In genomic region chr9:47407007-47407670, GRCm38 (mm10) we compare ENCODE assay signal across 9 mouse cellular contexts.
DNase-seq lines count a peak whose midpoint lies in the region; ATAC-seq lines count a peak whose summit lies in the region.
"Had no signal": no experiment of that assay in that cellular context is flagged by ENCODE, and none has a peak within 500 bp of the region (broad histone marks: within the 10 kb centered on the region; RNA-seq: fewer than 3 reads in every experiment).

No protein-coding gene starts in this region.

- 38% methylated on average over 7 of the region's 7 CpGs for WGBS in intestine, embryonic 16.5 days
- WGBS in lung, embryonic 15.5 days, result 10% methylated on average over 7 of the region's 7 CpGs

- H3K27ac ChIP-seq in intestine, embryonic 16.5 days (ENCODE audit: low read length), result no peak overlapping the region
- H3K27ac ChIP-seq in lung, embryonic 15.5 days, result no peak overlapping the region; the same call in 1 of the 2 replicates
- H3K27ac ChIP-seq: liver, embryonic 14.5 days had no signal

- no peak overlapping the region for H3K4me2 ChIP-seq in intestine, embryonic 16.5 days (ENCODE audit: low read depth, low read length)
- H3K4me2 ChIP-seq in lung, embryonic 15.5 days, result no peak overlapping the region

- H3K9ac ChIP-seq in intestine, embryonic 16.5 days (ENCODE audit: low read depth, low read length), result no peak overlapping the region
- no peak overlapping the region for H3K9ac ChIP-seq in lung, embryonic 15.5 days
- H3K9ac ChIP-seq: liver, embryonic 14.5 days had no signal

- H3K4me1 ChIP-seq in intestine, embryonic 16.5 days (ENCODE audit: control insufficient read depth, insufficient read depth, low read length), result no peaks in the 10 kb centered on the region; the same call in 1 of the 2 replicates
- H3K4me1 ChIP-seq in lung, embryonic 15.5 days, result peaks cover 20% of the 10 kb centered on the region

- H3K36me3 ChIP-seq in intestine, embryonic 16.5 days (ENCODE audit: control insufficient read depth, insufficient read depth, low read length), result no peaks in the 10 kb centered on the region
- no peaks in the 10 kb centered on the region for H3K36me3 ChIP-seq in lung, embryonic 15.5 days

- no peak overlapping the region for H3K4me3 ChIP-seq in intestine, embryonic 16.5 days (ENCODE audit: low read length)
- H3K4me3 ChIP-seq in lung, embryonic 15.5 days, result no peak overlapping the region

- no peaks in the 10 kb centered on the region for H3K9me3 ChIP-seq in intestine, embryonic 16.5 days (ENCODE audit: control insufficient read depth, low read length)
- no peaks in the 10 kb centered on the region for H3K9me3 ChIP-seq in lung, embryonic 15.5 days

- ATAC-seq in intestine, embryonic 16.5 days, result peak; percentile 79
- peak; percentile 89 for ATAC-seq in lung, embryonic 15.5 days (ENCODE audit: borderline replicate concordance, extremely low read depth, low FRiP score, low TSS enrichment)
- ATAC-seq in monocyte, adult 5-6 weeks (replicated peaks; ENCODE audit: insufficient number of reproducible peaks, low FRiP score, low TSS enrichment, poor library complexity, severe bottlenecking), result no peak

- H3K27me3 ChIP-seq in intestine, embryonic 16.5 days (replicated peaks; ENCODE audit: control insufficient read depth, insufficient read depth, low read length), result no peaks in the 10 kb centered on the region; the same call in 1 of the 2 replicates
- peaks cover 53% of the 10 kb centered on the region for H3K27me3 ChIP-seq in lung, embryonic 15.5 days

- peak; percentile 37 to 51 for DNase-seq in cerebellum, postnatal 14 days
- DNase-seq in cerebellum, adult 18-20 months, result no peak
- DNase-seq in embryo, embryonic 10 days (ENCODE audit: low spot score), result peak; percentile 63
- DNase-seq in heart, adult 18-20 months, result peak; percentile 72 to 84
- peak; percentile 15 for DNase-seq in testis, postnatal 14 days (ENCODE audit: low spot score)

Comparison
In these comparisons a context has a peak if more than half of its experiments do, and no peak if none do; other contexts are left out.
1. DNase-seq: peak in cerebellum, postnatal 14 days (2 of 2), embryo, embryonic 10 days (single experiment), heart, adult 18-20 months (2 of 2) and testis, postnatal 14 days (single experiment); none in cerebellum, adult 18-20 months (0 of 2).